Mouse (Mus musculus): ENCODE measurements around the gene Hif1an. TPM values are rescaled to one million over a fixed set of nuclear protein-coding genes. Genes with fewer than 3 reads are reported as not detected.

The Hif1an gene
- total and polyA plus RNA-seq, 3 experiments = 9.9 to 14.2 (median 11.7) TPM

DNA sequence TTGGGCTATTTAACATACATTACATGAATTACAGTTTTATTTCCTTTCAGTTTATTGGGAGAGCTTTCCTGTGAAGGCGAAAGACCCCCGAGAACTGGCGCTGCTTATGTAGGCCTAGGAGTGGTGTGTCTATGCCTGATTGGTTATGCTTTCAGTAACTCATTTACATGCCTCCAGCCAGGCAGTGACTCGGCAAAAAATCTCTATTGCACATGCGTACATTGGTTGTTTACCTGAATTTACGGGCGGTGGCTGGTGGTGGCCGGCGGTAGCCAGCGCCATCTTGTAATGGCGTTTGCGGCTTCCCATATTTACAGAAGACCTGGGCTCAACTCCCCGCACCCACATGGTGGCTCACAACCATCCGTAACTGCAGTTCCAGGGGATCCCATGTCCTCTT is 31.5 kb downstream of the Hif1an start:
- ATAC-seq (ENCODE audit: extremely low read depth, insufficient number of reproducible peaks, low FRiP score, poor library complexity, severe bottlenecking) (no peak), DNase-seq (ENCODE audit: low spot score) (no peak)
- no peaks in the 10 kb centered on the region for H3K4me1 ChIP-seq (ENCODE audit: insufficient read depth, low read depth, low read length)
- H3K27me3 ChIP-seq (ENCODE audit: insufficient read depth, low read length) = peaks cover 29% of the 10 kb centered on the region
- H3K4me3 ChIP-seq (ENCODE audit: low read depth, low read length) = no peak overlapping the region
- peaks cover 3% of the 10 kb centered on the region for H3K9me3 ChIP-seq (replicated peaks)
- TF ChIP-seq CTCF (IDR thresholded peaks at IDR 0.05; ENCODE audit: low read depth, low read length) (no peak), POLR2AphosphoS5 (IDR thresholded peaks at IDR 0.05; ENCODE audit: insufficient replicate concordance, low read depth, low read length) (no peak), TAL1 (conservative IDR thresholded peaks at IDR 0.05; ENCODE audit: low read depth, low read length) (no peak), GATA1 (IDR thresholded peaks at IDR 0.05; ENCODE audit: borderline replicate concordance, low read length) (no peak), GATA2 (IDR thresholded peaks at IDR 0.05; ENCODE audit: borderline replicate concordance, low read depth, low read length) (no peak)
- H3K36me3 ChIP-seq (replicated peaks) = no peaks in the 10 kb centered on the region

DNA sequence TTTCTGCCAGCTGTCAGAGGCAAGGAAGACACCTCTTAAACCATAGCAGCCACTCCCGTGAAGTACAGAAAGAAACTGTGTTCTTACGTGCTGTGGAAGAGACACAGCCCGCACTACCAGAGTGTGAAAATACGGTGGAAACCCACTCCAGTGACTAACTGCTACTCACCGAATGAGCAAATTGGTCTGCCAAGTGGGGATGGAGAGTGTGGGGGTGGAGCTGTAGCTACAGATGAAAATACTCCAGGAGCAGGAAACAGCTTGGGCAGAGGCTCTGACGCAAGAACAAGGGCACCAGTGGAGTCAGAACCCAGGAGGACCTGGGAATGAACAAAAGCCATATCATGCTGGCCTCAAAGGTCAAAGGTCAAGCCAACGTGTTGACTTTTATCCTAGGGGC is 55.5 kb downstream of the Hif1an start:
- H3K4me1 ChIP-seq (ENCODE audit: insufficient read depth, low read depth, low read length) = no peaks in the 10 kb centered on the region
- no peak overlapping the region for H3K4me3 ChIP-seq (ENCODE audit: low read depth, low read length)
- H3K27me3 ChIP-seq (ENCODE audit: insufficient read depth, low read length) = 0 out of 2 replicates have a peak, but pooled peaks cover 2% of the 10 kb centered on the region
- no peaks in the 10 kb centered on the region for H3K36me3 ChIP-seq (replicated peaks)
- no peak for TF ChIP-seq TAL1 (conservative IDR thresholded peaks at IDR 0.05; ENCODE audit: low read depth, low read length)
- TF ChIP-seq GATA2 (IDR thresholded peaks at IDR 0.05; ENCODE audit: borderline replicate concordance, low read depth, low read length) = no peak
- H3K9me3 ChIP-seq (replicated peaks) = no peaks in the 10 kb centered on the region
- ATAC-seq (ENCODE audit: extremely low read depth, insufficient number of reproducible peaks, low FRiP score, poor library complexity, severe bottlenecking) (no peak), DNase-seq (ENCODE audit: low spot score) (no peak)

Other genes with a start within 250 kb of the Hif1an start
- 0.23 TPM in 1 of 2 replicates, not detected in the other for gene Scd4, start 229.8 kb upstream of the Hif1an start, total RNA-seq (2014; fragmentation: Nextera tagmentation)
- gene Scd4, start 229.8 kb upstream of the Hif1an start, total RNA-seq (2017) = 0.44 and 0.76 TPM in 2 replicates
- gene Scd4, start 229.8 kb upstream of the Hif1an start, polyA plus RNA-seq (2012) = 0.10 and 0.13 TPM in 2 replicates
- gene Scd1, start 155.0 kb upstream of the Hif1an start, total RNA-seq (2014; fragmentation: Nextera tagmentation) = 0.38 and 0.63 TPM in 2 replicates
- 5.6 and 6.4 TPM in 2 replicates for gene Scd1, start 155.0 kb upstream of the Hif1an start, total RNA-seq (2017)
- 6.6 TPM in 2 replicates for gene Scd1, start 155.0 kb upstream of the Hif1an start, polyA plus RNA-seq (2012)
- not detected in 2 replicates for gene Wnt8b, start 69.4 kb upstream of the Hif1an start, total RNA-seq (2014; fragmentation: Nextera tagmentation)
- gene Wnt8b, start 69.4 kb upstream of the Hif1an start, total RNA-seq (2017) = 0.05 TPM in 1 of 2 replicates, not detected in the other
- not detected in 2 replicates for gene Wnt8b, start 69.4 kb upstream of the Hif1an start, polyA plus RNA-seq (2012)
- 0.98 and 1.4 TPM in 2 replicates for gene Sec31b, start 17.0 kb upstream of the Hif1an start, total RNA-seq (2014; fragmentation: Nextera tagmentation)
- 0.12 and 0.16 TPM in 2 replicates for gene Sec31b, start 17.0 kb upstream of the Hif1an start, total RNA-seq (2017)
- 0.21 and 0.37 TPM in 2 replicates for gene Sec31b, start 17.0 kb upstream of the Hif1an start, polyA plus RNA-seq (2012)
- gene Gm20538, start 10.0 kb upstream of the Hif1an start, total RNA-seq (2014; fragmentation: Nextera tagmentation) = not detected in 2 replicates
- gene Gm20538, start 10.0 kb upstream of the Hif1an start, total RNA-seq (2017) = not detected in 2 replicates
- not detected in 2 replicates for gene Gm20538, start 10.0 kb upstream of the Hif1an start, polyA plus RNA-seq (2012)
- gene Ndufb8, start 7.4 kb upstream of the Hif1an start, total RNA-seq (2014; fragmentation: Nextera tagmentation) = 93.1 and 136 TPM in 2 replicates
- gene Ndufb8, start 7.4 kb upstream of the Hif1an start, total RNA-seq (2017) = 362 and 370 TPM in 2 replicates
- gene Ndufb8, start 7.4 kb upstream of the Hif1an start, polyA plus RNA-seq (2012) = 214 and 238 TPM in 2 replicates
- not detected in 2 replicates for gene Pax2, start 193.2 kb downstream of the Hif1an start, total RNA-seq (2014; fragmentation: Nextera tagmentation)
- gene Pax2, start 193.2 kb downstream of the Hif1an start, total RNA-seq (2017) = 0.27 TPM in 1 of 2 replicates, not detected in the other
- not detected in 2 replicates for gene Pax2, start 193.2 kb downstream of the Hif1an start, polyA plus RNA-seq (2012)